Mouse (Mus musculus) limb, embryonic 11.5 days (tissue): ENCODE measurements at regions not wholly inside any gene's neighbourhood (a gene's known extent, or its start where the extent isn't known, plus 50 kb on each side); places are given as distances from the start of the nearest gene placed in this dataset.

Experiments
- ATAC-seq: fragments of 200-750 bp; cut with Nextera tagmentation; 2 replicates; pipeline ENCODE4 v1.8.0; 2017; ENCODE audit warnings: low read depth; ENCODE audit not compliant: insufficient number of reproducible peaks, low FRiP score, low TSS enrichment
- DNase-seq: peaks from one replicate; pipeline ENCODE4 v3.0.0-alpha.2; 2015; ENCODE audit warnings: low spot score
- H3K27ac ChIP-seq: fragments of 300-500 bp; sonication (generic); replicated peaks from 2 replicates; pipeline ENCODE4 v1.5.1; 2014; ENCODE audit warnings: low read depth, mild to moderate bottlenecking, low read length
- H3K27me3 ChIP-seq: fragments of 300-500 bp; sonication (generic); 2 replicates; pipeline ENCODE4 v1.6.1; 2014; ENCODE audit warnings: mild to moderate bottlenecking, low read length, mixed read lengths; ENCODE audit not compliant: control insufficient read depth, insufficient read depth
- H3K36me3 ChIP-seq: fragments of 300-500 bp; sonication (generic); 2 replicates; pipeline ENCODE4 v1.6.1; 2014; ENCODE audit warnings: mild to moderate bottlenecking, low read length, moderate library complexity, mixed read lengths; ENCODE audit not compliant: control insufficient read depth, insufficient read depth
- H3K4me1 ChIP-seq: fragments of 300-500 bp; sonication (generic); 2 replicates; pipeline ENCODE4 v1.6.1; 2014; ENCODE audit warnings: low read length, mixed read lengths; ENCODE audit not compliant: control insufficient read depth, insufficient read depth
- H3K4me2 ChIP-seq: fragments of 300-500 bp; sonication (generic); 2 replicates; pipeline ENCODE4 v1.6.1; 2014; ENCODE audit warnings: low read depth, mild to moderate bottlenecking, moderate library complexity; ENCODE audit not compliant: severe bottlenecking
- H3K4me3 ChIP-seq: fragments of 300-500 bp; sonication (generic); 2 replicates; pipeline ENCODE4 v1.5.1; 2014; ENCODE audit warnings: low read depth, low read length
- H3K9ac ChIP-seq: fragments of 300-500 bp; sonication (generic); 2 replicates; pipeline ENCODE4 v1.6.1; 2014; ENCODE audit warnings: mild to moderate bottlenecking, low read length
- H3K9me3 ChIP-seq: fragments of 300-500 bp; sonication (generic); 2 replicates; pipeline ENCODE4 v1.6.1; 2016; ENCODE audit warnings: low read length; ENCODE audit not compliant: control insufficient read depth
- WGBS: fragments of 180-500 bp; shearing (Covaris S2); extraction: QIAGEN DNeasy Blood & Tissue Kit; methylation state at CpG from one replicate; pipeline ENCODE4 v1.1.7; 2014; 5-methylcytosine and 5-hydroxymethylcytosine counted together

DNA sequence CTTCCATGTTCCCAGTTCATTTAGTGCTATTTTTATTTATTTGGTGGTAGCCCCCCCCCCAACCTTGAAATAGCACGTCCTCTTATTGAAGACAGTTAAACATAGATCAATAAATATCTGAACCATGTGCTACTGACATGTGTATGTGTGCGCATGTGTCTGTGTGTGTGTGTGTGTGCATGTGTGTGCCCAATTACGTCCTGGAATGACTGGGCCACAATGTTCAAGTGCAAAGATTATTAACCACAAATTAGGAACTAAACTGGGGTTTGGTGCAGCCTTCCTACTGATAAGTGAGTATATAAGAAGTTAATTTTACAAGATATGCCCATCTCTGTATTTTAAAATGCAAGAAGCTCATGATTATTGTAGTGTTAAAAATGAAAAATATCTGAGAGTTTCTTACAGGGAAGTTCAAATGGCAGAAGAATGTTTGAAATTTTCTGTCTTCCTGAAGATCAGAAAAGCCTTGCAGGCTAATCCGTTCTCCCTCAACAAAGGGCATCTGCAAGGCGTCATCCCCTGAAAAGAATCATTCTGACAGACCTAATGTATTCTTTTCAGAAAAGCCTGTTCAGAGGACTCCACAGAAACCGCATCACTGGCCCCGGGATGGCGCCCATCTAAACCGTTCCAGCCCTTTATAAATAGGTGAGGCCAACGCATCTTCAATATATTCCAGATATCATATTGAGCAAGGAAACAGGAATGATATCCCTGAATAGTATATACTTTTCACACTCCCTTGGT lies 170.8 kb downstream of the Sox4 start:
- Histone ChIP-seq H3K4me1 (peaks cover 18% of the 10 kb centered on the region), H3K27ac (no peak overlapping the region), H3K27me3 (no peaks in the 10 kb centered on the region), H3K4me3 (no peak overlapping the region), H3K9me3 (no peaks in the 10 kb centered on the region), H3K4me2 (no peak overlapping the region), H3K9ac (no peak overlapping the region), H3K36me3 (no peaks in the 10 kb centered on the region)
- 38% methylated on average over 10 of the region's 10 CpGs for WGBS
- DNase-seq (no peak), ATAC-seq (no peak)

GRCm38 (mm10) chr13:28782081-28782480 lies 171.4 kb downstream of the Sox4 start:
- H3K27ac ChIP-seq = no peak overlapping the region; the same call in 1 of the 2 replicates
- no peaks in the 10 kb centered on the region for H3K27me3 ChIP-seq
- H3K4me3 ChIP-seq = no peak overlapping the region
- H3K36me3 ChIP-seq = no peaks in the 10 kb centered on the region
- DNase-seq (peak; percentile 47), ATAC-seq (peak; percentile 47; the same call in 1 of the 2 replicates)
- WGBS = 4% methylated on average over 5 of the region's 5 CpGs
- peaks cover 12% of the 10 kb centered on the region for H3K4me1 ChIP-seq
- no peak overlapping the region for H3K4me2 ChIP-seq
- no peaks in the 10 kb centered on the region for H3K9me3 ChIP-seq
- 0 out of 2 replicates have a peak overlapping the region, but pooled peaks have one; percentile 19 for H3K9ac ChIP-seq

GRCm38 (mm10) chr13:28781660-28782059 lies 171.9 kb downstream of the Sox4 start:
- no peak overlapping the region for H3K9ac ChIP-seq
- H3K4me1 ChIP-seq = peaks cover 9% of the 10 kb centered on the region

DNA sequence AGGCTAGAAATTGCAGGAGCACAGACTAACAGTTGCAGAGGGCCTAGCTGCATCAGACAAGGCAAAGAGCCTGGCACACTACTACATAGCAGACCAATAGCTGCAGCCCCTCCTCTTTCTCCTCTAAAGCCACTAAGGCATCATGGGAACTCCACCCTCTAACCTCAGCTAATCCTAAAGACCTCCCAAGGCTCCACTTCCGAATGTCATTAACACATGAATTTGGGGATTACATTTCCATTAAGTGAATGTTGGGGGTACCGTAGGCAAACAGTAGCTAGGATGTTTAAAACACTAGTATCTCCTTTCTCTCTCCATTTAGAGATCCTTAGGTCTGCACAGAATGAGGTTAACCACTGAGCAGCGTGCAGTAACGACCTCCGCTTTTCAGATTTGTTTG lies 173.1 kb downstream of the Sox4 start:
- Histone ChIP-seq H3K9ac (no peak overlapping the region), H3K4me1 (peaks cover 9% of the 10 kb centered on the region), H3K27me3 (no peaks in the 10 kb centered on the region), H3K36me3 (no peaks in the 10 kb centered on the region), H3K4me3 (no peak overlapping the region), H3K27ac (no peak overlapping the region), H3K4me2 (no peak overlapping the region), H3K9me3 (no peaks in the 10 kb centered on the region)
- DNase-seq = no peak
- 57% methylated on average over 5 of the region's 5 CpGs for WGBS
- no peak for ATAC-seq

More at GRCm38 (mm10) chr13:28781660-28782059, 171.9 kb downstream of the Sox4 start:
- no peak overlapping the region for H3K4me2 ChIP-seq
- no peaks in the 10 kb centered on the region for H3K9me3 ChIP-seq
- no peak for DNase-seq
- no peaks in the 10 kb centered on the region for H3K36me3 ChIP-seq
- H3K27ac ChIP-seq = no peak overlapping the region; the same call in 1 of the 2 replicates
- no peak for ATAC-seq
- 9% methylated on average over 5 of the region's 5 CpGs for WGBS
- no peak overlapping the region for H3K4me3 ChIP-seq
- no peaks in the 10 kb centered on the region for H3K27me3 ChIP-seq

- no peak overlapping the region for H3K4me2 ChIP-seq
- H3K4me3 ChIP-seq = no peak overlapping the region
- H3K4me1 ChIP-seq = peaks cover 16% of the 10 kb centered on the region
- no peak overlapping the region for H3K9ac ChIP-seq
- 66% methylated on average over 7 of the region's 7 CpGs for WGBS
- ATAC-seq = no peak
- H3K36me3 ChIP-seq = no peaks in the 10 kb centered on the region
- H3K27ac ChIP-seq = no peak overlapping the region
- DNase-seq = no peak
- H3K27me3 ChIP-seq = no peaks in the 10 kb centered on the region
- no peaks in the 10 kb centered on the region for H3K9me3 ChIP-seq
Observed at GRCm38 (mm10) chr13:28775142-28775815, 178.2 kb downstream of the Sox4 start.

DNA sequence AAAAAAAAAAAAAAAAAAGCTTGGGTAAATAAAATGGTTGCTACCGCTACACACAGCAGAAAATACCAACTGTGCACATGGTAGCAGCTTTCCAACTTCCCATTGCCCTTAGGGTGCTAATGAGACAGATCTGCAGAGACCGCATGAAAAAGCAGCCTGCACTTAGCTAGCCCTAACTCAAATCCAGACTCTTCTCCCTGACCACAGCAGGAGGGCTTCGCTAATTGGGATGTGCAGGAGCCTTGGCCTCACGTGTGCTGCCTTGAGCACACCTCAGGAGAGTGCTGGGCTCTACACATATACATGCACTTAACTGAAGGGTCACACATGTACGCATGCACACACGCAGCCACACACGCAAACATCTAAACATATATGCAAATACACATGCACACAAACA lies 178.9 kb downstream of the Sox4 start:
- H3K36me3 ChIP-seq = no peaks in the 10 kb centered on the region
- no peak overlapping the region for H3K4me3 ChIP-seq
- H3K27me3 ChIP-seq = no peaks in the 10 kb centered on the region
- H3K27ac ChIP-seq = no peak overlapping the region
- DNase-seq (peak; percentile 55), ATAC-seq (0 out of 2 replicates have a peak, but pooled peaks have one; percentile 39)
- H3K9me3 ChIP-seq = no peaks in the 10 kb centered on the region
- peaks cover 16% of the 10 kb centered on the region for H3K4me1 ChIP-seq
- H3K4me2 ChIP-seq = no peak overlapping the region
- WGBS = 44% methylated on average over 7 of the region's 7 CpGs
- H3K9ac ChIP-seq = no peak overlapping the region

DNA sequence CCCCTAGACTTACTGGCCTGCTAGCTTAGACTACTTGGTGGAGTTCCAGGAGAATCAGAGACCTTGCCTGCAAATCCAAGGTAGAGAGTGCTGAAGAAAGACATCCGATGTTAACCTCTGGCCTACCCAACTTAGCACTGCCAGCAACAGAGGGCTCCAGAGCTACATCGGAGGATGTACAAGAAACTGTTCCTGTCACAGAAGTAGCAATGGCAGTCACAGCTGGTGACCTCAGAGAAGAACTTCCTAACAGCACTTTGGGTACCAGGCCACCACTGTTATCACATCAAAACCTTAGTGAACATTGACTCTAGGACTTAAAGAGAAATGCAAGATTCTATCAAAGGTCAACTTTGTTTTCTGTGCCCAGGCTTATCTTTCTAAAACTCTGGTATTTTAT lies 180.0 kb downstream of the Sox4 start:
- no peaks in the 10 kb centered on the region for H3K27me3 ChIP-seq
- H3K27ac ChIP-seq = no peak overlapping the region
- no peaks in the 10 kb centered on the region for H3K9me3 ChIP-seq
- DNase-seq (no peak), ATAC-seq (no peak)
- H3K36me3 ChIP-seq = no peaks in the 10 kb centered on the region
- 93% methylated on average over 2 of the region's 2 CpGs for WGBS
- H3K4me2 ChIP-seq = no peak overlapping the region
- no peak overlapping the region for H3K4me3 ChIP-seq
- H3K9ac ChIP-seq = no peak overlapping the region
- peaks cover 24% of the 10 kb centered on the region for H3K4me1 ChIP-seq

- Histone ChIP-seq H3K4me1 (peaks cover 27% of the 10 kb centered on the region), H3K36me3 (no peaks in the 10 kb centered on the region), H3K4me3 (no peak overlapping the region), H3K27ac (no peak overlapping the region), H3K9ac (no peak overlapping the region), H3K4me2 (no peak overlapping the region), H3K27me3 (no peaks in the 10 kb centered on the region), H3K9me3 (no peaks in the 10 kb centered on the region)
- DNase-seq (no peak), ATAC-seq (no peak)
- WGBS = 36% methylated on average over 13 of the region's 13 CpGs
Observed at GRCm38 (mm10) chr13:28770531-28770930, 183.0 kb downstream of the Sox4 start.
